Mouse (Mus musculus) cerebellum, postnatal 10 days (tissue): Measurements from ENCODE around the gene Trp53rkb.

ENCODE experiments used
- DNase-seq, 2 experiments: peaks; one replicate each; pipeline ENCODE4 v3.0.0; 2021; ENCODE audit warnings: mixed read lengths in 2 of 2

The Trp53rkb gene

DNA sequence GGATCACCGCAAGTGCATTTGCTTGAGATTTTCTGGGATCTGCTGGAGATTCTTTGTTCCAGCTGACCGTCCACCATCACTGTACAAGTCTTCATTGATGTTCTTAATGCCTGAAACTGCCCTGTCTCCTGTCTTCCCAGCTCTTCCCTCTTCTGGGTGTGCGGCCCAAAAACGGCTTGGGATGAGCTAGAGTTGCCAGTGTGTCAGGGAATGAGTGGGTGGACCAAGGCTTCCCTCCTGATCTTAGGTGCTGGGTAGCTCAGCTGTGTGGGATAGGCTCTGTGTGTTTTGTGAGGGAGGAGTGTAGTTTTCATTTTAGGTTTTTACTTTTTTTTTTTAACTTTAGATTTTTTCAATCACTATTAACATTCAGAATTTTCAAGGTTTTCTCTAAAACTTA, 42.5 kb downstream of the Trp53rkb start:
- no peak for DNase-seq

DNA sequence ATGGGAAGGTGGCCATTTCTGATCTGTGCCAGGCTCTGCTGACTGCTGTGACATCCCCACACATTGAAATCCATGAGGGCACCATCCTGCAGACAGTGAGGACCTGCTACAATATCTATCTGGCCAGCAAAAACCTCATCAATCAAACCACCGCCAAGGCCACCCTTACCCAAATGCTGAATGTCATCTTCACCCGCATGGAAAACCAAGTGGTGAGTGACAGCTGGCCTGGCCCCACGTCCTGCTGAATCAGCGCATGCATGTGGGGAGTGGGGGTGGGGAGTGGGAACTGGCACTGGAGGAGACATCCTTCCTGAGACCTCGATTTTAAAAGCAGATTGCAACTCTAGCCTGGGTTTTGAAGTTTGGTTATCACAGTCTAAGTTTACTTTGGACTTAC, 43.2 kb downstream of the Trp53rkb start:
- peak; percentile 67 to 73 for DNase-seq

DNA sequence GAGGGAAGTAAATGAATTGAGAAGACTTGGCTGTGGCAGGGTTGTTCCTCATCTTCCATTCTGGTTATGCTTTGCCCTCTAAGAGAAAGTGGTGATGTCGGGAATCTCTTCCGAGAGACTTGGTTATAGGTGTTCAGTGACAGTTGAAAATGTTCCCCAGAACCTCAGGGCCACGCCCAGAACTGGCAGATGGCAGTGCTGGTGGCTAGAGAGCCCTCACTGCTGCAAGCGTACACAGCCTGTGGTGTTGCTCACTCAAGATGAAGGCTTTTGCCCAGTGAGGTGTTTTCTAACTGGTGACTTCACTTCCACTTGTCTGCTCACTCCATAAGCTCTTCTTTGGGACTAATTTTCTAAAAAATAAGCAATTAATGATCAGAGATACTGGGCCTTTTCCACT, 49.5 kb downstream of the Trp53rkb start:
- DNase-seq: no peak
